Mouse (Mus musculus) right cerebral cortex, postnatal 10 days (tissue): ENCODE results near the gene Ssh3.

Experiments
- DNase-seq, 2 experiments: peaks; one replicate each; pipeline ENCODE4 v3.0.0; 2021; ENCODE audit warnings: low spot score in 2 of 2

Gene Ssh3

GRCm38 (mm10) chr19:4247010-4247409, 22.0 kb downstream of the Ssh3 start:
- no peak for DNase-seq

GRCm38 (mm10) chr19:4244775-4245174, 24.2 kb downstream of the Ssh3 start:
- no peak for DNase-seq

- no peak for DNase-seq
Observed at GRCm38 (mm10) chr19:4242416-4242815, 26.6 kb downstream of the Ssh3 start.

- DNase-seq = no peak
Observed at GRCm38 (mm10) chr19:4240247-4240668, 28.7 kb downstream of the Ssh3 start.

GRCm38 (mm10) chr19:4234548-4234947, 34.4 kb downstream of the Ssh3 start:
- no peak for DNase-seq

- no peak for DNase-seq
Observed at GRCm38 (mm10) chr19:4232651-4233050, 36.3 kb downstream of the Ssh3 start.

GRCm38 (mm10) chr19:4232186-4232572, 36.8 kb downstream of the Ssh3 start:
- DNase-seq = peak in 1 of 2 experiments; percentile 72

- DNase-seq = peak; percentile 98 to 99
Observed at GRCm38 (mm10) chr19:4231253-4232185, 37.5 kb downstream of the Ssh3 start, which contains the start of gene Pold4. Gene Pold4, plus strand, starts transcription at chr19:4231899.

GRCm38 (mm10) chr19:4230415-4230814, 38.6 kb downstream of the Ssh3 start:
- no peak for DNase-seq

- peak in 1 of 2 experiments; percentile 31 for DNase-seq
Observed at GRCm38 (mm10) chr19:4229451-4230076, 39.4 kb downstream of the Ssh3 start.

GRCm38 (mm10) chr19:4228891-4229290, 40.1 kb downstream of the Ssh3 start:
- DNase-seq = no peak

- DNase-seq = peak; percentile 78 to 86
Observed at GRCm38 (mm10) chr19:4227894-4228678, 40.9 kb downstream of the Ssh3 start.

- DNase-seq = no peak
Observed at GRCm38 (mm10) chr19:4227446-4227845, 41.5 kb downstream of the Ssh3 start.

- no peak for DNase-seq
Observed at GRCm38 (mm10) chr19:4226779-4227178, 42.2 kb downstream of the Ssh3 start.

- DNase-seq = peak in 1 of 2 experiments; percentile 40
Observed at GRCm38 (mm10) chr19:4222165-4222564, 46.8 kb downstream of the Ssh3 start.

- no peak for DNase-seq
Observed at GRCm38 (mm10) chr19:4220957-4221743, 47.8 kb downstream of the Ssh3 start.

GRCm38 (mm10) chr19:4220416-4220815, 48.6 kb downstream of the Ssh3 start:
- DNase-seq = no peak

GRCm38 (mm10) chr19:4219943-4220342, 49.0 kb downstream of the Ssh3 start:
- no peak for DNase-seq

GRCm38 (mm10) chr19:4218784-4219183, 50.2 kb downstream of the Ssh3 start:
- no peak for DNase-seq

GRCm38 (mm10) chr19:4218293-4218692, 50.7 kb downstream of the Ssh3 start:
- no peak for DNase-seq

GRCm38 (mm10) chr19:4217855-4218254, 51.1 kb downstream of the Ssh3 start:
- DNase-seq = no peak
